Mouse (Mus musculus): ENCODE results near the gene Myo1g.
A peak's percentile ranks its signal among the peaks of the same experiment; 100 is the strongest.

Gene Myo1g

GRCm38 (mm10) chr11:6488041-6488684 lies 32.6 kb downstream of the Myo1g start:
- no peak for DNase-seq (ENCODE audit: low read depth, low spot score)

DNA sequence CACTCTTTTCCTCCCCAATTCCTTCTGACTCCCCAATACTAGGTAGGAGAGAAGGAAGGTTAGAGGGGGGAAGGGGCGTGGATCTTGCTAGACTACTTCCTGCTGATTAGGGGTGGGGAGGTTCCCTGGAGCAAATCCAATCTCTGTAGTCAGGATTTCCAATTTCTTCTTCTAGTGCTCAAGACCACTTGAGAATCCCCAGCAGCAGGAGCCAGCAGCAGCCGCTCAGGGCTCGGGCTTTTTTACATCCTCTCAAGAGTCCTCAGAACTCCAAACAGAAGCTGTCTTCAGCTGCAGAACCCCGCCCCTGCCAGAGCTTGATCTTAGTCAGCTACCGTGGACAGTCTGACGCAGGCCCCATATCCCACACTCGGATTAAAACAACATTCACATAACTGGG lies 33.3 kb downstream of the Myo1g start:
- DNase-seq (ENCODE audit: low read depth, low spot score): no peak

DNA sequence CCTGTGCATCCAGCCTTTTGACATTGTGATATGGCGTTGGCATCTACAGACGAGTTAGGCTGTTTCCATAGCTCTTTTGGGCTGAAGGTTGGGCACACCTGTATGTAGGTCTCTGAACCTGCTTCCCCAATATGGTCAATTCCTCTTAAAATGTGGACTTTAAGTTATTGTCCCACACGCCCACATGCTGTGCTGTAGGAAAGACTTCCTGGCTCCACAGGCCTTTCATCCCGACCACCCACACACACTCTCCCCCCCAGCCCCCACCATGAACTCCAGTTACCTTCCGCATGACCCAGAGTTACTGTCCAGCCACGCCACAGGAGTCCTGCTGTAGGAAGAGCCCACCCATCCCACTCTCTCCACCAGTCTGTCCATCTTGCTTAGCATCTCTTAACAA lies 33.8 kb downstream of the Myo1g start:
- DNase-seq (ENCODE audit: low read depth, low spot score): no peak

DNA sequence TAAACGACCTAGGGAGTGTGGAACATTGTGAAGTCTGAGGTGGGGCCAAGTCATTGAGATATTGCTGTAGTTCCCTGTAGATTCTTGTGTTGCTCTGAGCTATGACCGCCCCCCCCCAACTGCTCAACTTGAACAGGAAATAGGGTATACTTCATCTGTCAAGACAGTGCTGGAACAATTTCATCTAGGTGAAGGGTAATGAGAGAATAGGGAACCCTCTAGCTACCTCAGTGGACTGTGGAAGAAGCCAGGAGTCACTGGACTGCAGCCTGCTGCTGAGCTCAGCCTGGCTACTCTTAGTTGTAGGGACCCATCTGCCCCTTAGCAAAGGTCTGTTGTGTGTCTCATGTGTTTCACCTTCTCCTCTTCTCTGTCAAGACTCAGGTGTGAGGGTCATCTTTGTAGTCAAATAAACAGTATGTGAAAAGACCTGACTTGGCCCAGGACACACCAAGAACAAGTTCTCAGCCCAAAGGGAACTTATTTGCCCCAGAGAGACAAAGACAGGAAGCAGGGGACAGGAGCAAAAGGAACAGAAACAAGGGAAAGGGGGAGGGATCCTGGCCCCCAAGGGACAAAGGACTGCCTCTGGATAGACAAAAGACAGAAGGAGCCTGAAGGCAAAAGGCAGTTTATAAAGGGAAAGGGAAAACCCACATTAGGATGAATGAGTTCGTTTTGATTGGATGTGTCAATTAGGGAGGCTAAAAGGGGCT lies 36.4 kb downstream of the Myo1g start:
- no peak for DNase-seq (ENCODE audit: low read depth, low spot score)

DNA sequence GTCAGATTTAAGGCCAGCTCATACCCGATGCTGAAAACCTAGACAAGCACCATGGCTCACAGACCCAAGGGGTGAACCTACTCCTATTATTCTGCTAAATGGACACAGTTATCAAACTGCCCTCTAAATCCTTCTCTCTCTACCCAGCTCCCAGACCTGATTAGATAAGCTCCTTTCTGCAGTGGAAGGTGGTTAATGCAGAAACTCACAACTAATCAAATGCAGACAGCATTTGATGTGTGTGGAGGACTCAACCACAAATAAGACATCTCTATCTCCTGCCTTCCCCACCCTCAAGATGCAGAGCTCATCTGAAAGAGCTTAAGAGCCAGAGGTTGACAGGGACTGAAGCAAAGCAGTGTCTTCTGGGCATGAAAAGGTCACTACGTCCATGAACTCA lies 37.7 kb downstream of the Myo1g start:
- DNase-seq (ENCODE audit: low read depth, low spot score): no peak

GRCm38 (mm10) chr11:6481669-6482185 lies 39.0 kb downstream of the Myo1g start:
- peak; percentile 92 for DNase-seq (ENCODE audit: low read depth, low spot score)

DNA sequence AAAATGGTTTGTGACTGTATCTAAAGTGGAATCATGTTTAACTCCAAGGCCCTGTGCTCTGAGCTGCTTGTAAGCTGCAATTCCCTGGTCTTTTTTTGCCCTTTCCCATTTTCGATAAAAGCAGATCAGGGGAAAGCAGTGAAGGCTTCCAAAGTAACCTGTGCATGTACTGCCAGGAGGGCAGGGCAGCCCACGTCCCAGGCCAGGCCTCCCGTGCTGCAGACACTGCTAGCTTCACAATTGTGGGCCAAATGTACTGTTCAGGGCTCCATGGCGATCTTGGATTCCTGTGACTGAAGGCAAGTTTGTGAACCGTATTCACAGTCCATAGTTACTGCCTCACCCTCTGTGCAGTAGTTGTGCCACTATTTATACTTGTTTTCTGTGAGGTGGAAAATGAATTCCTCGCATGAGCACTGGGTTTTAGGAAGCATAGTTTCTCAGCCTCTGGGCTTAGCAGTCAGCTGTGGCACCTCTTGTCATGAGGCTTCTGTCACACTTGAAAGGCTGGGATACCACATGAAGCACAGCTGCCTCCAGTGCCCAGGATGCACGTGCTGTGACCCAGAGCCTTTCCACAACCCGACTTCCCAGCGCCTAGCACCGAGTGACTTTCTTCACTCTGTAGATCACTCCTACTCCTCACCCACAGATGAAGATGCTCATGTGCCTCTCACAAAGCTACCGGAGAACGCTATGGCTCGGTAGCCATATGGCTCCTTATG lies 39.9 kb downstream of the Myo1g start:
- peak; percentile 48 for DNase-seq (ENCODE audit: low read depth, low spot score)

DNA sequence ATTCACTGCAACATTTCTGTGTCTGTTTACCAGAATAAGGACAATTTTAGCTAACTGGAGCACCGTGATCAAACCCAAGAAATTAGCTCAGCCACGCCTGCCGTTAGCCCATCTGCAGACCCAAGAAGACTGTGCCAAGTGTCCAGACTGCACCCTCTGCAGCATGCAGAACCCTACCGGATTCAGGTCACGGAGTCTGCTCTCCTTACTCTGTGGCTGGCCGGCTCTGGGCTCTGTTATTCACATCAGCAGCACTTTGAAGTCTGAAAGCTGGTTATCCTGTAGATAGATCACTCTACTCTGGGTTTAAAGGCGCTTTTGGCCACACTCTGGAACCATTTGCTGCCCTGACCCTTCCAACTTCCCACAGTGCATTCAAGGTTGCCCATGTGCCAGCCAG lies 40.6 kb downstream of the Myo1g start:
- DNase-seq (ENCODE audit: low read depth, low spot score): peak; percentile 93

DNA sequence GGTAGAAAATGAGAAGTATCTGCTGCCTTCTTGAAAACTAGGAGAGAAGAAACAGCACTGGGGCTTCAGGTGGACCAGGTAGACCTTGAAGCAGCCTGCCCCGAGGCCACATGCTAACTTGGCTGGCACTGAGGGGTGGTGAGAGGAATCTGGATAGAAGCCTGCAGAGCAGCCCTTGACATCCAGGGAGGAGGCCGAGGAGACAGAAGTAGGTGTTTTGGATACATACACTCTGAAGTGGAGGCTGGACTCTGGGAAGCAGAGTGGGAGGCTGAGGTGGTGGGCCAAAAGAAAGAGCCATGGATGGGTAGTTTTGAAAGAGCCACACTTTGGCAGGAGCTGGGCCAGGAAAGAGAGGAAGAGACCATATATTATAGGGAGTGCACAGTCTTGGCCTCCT lies 41.5 kb downstream of the Myo1g start:
- no peak for DNase-seq (ENCODE audit: low read depth, low spot score)

- DNase-seq (ENCODE audit: low read depth, low spot score): no peak
Measured at GRCm38 (mm10) chr11:6477350-6477749, 43.4 kb downstream of the Myo1g start.

- no peak for DNase-seq (ENCODE audit: low read depth, low spot score)
Measured at GRCm38 (mm10) chr11:6476876-6477275, 43.9 kb downstream of the Myo1g start.

DNA sequence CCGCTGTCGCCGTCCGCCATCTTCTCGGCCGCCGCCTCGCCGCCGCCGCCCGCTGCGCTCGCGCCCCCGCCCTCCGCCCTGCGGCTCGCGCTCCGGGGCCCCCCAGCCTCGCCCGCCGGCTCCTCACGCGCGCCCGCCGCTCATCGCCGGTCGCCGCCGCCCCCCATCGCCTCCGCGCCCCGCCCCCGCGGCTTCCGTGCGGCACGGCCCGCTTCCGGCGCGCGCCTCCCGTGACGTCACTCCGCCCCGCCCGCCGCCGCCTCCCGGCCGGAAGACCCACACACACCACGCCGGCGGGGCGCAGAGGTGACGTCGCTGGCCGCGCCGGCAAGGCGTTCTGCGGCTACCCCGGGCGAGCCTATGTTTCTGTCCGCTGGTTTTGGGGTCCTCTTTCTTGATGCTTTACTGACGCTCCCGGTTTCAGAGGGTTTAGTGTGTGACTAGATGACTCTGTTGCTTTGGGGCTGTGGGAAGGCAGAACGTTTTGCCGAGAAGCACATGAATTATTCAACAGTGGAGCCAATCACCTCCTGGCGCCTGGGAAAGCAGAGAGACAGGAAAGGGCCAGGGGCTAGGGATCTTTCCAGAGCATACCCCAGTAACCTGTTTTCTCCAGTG lies 44.8 kb downstream of the Myo1g start, which contains the start of gene Purb:
Gene Purb (minus strand): TSS at position 51 of the 618 bp plus-strand sequence.
- peak; percentile 95 for DNase-seq (ENCODE audit: low read depth, low spot score)

- DNase-seq (ENCODE audit: low read depth, low spot score): peak; percentile 67
Measured at GRCm38 (mm10) chr11:6474874-6475731, 45.7 kb downstream of the Myo1g start.

DNA sequence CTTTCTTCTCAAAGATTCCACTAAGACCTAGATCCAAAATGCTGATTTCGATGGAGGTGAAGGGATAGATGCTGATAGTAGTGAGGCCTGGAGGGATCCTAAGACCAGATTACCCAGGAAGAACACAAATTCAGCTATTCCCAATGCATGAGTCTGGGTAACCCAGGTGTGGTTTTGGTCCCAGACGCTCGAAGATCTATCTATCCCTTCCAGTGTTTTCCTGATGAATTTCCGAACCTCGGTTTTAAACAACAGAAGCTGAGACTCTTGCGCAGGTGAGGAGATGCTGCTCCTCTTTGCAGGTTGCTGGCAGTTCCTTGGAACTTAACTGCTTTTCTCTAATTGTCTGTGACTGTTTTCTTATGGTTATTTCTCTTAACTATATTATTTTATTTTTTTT lies 46.4 kb downstream of the Myo1g start:
- DNase-seq (ENCODE audit: low read depth, low spot score): no peak

GRCm38 (mm10) chr11:6472076-6472475 lies 48.7 kb downstream of the Myo1g start:
- DNase-seq (ENCODE audit: low read depth, low spot score): no peak

GRCm38 (mm10) chr11:6471493-6471892 lies 49.3 kb downstream of the Myo1g start:
- DNase-seq (ENCODE audit: low read depth, low spot score): no peak

DNA sequence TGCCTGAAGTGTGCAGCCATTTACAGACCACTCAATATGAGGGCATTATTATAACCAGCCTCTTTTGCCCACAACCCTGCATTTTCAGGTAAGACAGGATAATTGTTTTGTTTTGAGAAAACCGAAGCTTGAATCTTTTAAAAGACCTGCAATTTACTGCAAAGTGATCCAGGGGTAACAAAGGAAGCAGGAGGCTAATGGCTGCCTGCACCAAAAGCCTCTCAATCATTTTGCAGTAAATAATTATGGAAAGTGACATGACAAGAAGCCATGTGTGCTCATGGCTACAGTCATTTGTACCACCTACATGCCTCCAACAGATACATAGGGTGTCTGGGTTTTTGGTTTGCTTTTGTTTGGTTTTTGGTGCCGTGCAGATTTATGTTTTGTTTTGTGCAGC lies 49.7 kb downstream of the Myo1g start:
- DNase-seq (ENCODE audit: low read depth, low spot score): no peak

- no peak for DNase-seq (ENCODE audit: low read depth, low spot score)
Measured at GRCm38 (mm10) chr11:6468541-6468940, 52.2 kb downstream of the Myo1g start.

DNA sequence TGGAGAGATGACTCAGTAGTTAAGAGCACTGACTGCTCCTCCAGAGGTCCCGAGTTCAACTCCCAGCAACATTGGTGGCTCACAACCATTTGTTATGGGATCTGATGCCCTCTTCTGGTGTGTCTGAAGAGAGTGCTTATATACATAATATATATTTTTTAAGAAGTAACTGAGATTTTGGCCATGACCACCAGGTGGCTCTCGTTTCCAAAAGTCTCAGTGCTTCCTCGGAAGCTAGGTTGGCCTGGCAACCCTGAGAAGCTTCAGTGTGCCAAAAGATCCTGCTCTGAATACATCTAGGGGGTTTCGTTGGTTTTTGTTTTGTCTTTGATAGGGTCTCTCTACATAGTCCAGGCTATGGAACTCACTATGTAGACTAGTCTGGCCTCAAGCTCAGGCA lies 55.6 kb downstream of the Myo1g start:
- peak; percentile 91 for DNase-seq (ENCODE audit: low read depth, low spot score)

DNA sequence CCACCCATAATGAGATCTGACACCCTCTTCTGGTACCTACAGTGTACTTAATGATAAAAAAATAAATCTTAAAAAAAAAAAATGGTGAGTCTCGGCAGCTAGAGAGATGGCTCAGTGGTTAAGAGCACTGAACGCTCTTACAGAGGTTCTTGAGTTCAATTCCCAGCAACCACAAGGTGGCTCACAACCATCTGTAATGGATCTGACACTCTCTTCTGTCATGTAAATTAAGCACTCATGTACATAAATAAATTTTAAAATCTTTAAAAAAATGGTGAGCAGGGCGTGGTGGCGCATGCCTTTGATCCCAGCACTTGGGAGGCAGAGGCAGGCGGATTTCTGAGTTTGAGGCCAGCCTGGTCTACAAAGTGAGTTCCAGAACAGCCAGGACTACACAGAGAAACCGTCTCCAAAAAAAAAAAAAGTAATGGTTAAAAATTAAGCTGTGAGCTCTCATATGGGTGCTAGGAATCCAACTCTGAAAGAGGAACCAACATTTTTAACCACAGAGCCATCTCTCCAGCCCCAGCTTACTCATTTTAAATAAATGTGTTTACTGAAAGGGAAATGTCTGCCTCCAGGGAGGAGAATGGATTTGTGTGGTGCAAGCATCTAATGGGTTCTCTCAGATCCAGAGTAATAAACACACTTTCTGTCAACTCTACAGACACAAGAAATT lies 57.5 kb downstream of the Myo1g start:
- DNase-seq (ENCODE audit: low read depth, low spot score): no peak
